Mouse (Mus musculus): ENCODE measurements at regions not wholly inside any gene's neighbourhood (a gene's known extent, or its start where the extent isn't known, plus 50 kb on each side); places are given as distances from the start of the nearest gene placed in this dataset.

GRCm38 (mm10) chr1:129106961-129107557 lies 166.0 kb upstream of the Thsd7b start:
- Histone ChIP-seq H3K36me3 (ENCODE audit: insufficient read depth, low read length) (no peaks in the 10 kb centered on the region), H3K27ac (ENCODE audit: low read length) (no peak overlapping the region), H3K4me1 (ENCODE audit: insufficient read depth, low read length) (no peaks in the 10 kb centered on the region), H3K4me3 (ENCODE audit: low read length) (no peak overlapping the region), H3K4me2 (replicated peaks; ENCODE audit: low read depth, low read length) (no peak overlapping the region), H3K9ac (replicated peaks; ENCODE audit: low read length) (no peak overlapping the region), H3K27me3 (ENCODE audit: insufficient read depth, low read length) (no peaks in the 10 kb centered on the region), H3K9me3 (ENCODE audit: low read length) (no peaks in the 10 kb centered on the region)
- no peak for ATAC-seq (ENCODE audit: low FRiP score, low TSS enrichment)
- 70% methylated on average over 1 of the region's 1 CpGs for WGBS

GRCm38 (mm10) chr1:129100997-129101396 lies 172.1 kb upstream of the Thsd7b start:
- H3K4me3 ChIP-seq (ENCODE audit: low read length): no peak overlapping the region
- no peak overlapping the region for H3K9ac ChIP-seq (replicated peaks; ENCODE audit: low read length)
- H3K9me3 ChIP-seq (ENCODE audit: low read length): no peaks in the 10 kb centered on the region
- H3K27ac ChIP-seq (ENCODE audit: low read length): no peak overlapping the region
- no peak for ATAC-seq (ENCODE audit: low FRiP score, low TSS enrichment)
- H3K27me3 ChIP-seq (ENCODE audit: insufficient read depth, low read length): no peaks in the 10 kb centered on the region
- WGBS: 84% methylated on average over 8 of the region's 8 CpGs
- H3K4me2 ChIP-seq (replicated peaks; ENCODE audit: low read depth, low read length): no peak overlapping the region
- H3K36me3 ChIP-seq (ENCODE audit: insufficient read depth, low read length): no peaks in the 10 kb centered on the region
- no peaks in the 10 kb centered on the region for H3K4me1 ChIP-seq (ENCODE audit: insufficient read depth, low read length)

GRCm38 (mm10) chr1:129078274-129078673 lies 194.8 kb upstream of the Thsd7b start:
- H3K36me3 ChIP-seq (ENCODE audit: insufficient read depth, low read length): no peaks in the 10 kb centered on the region
- H3K4me1 ChIP-seq (ENCODE audit: insufficient read depth, low read length): no peaks in the 10 kb centered on the region
- ATAC-seq (ENCODE audit: low FRiP score, low TSS enrichment): no peak
- H3K27ac ChIP-seq (ENCODE audit: low read length): no peak overlapping the region
- no peaks in the 10 kb centered on the region for H3K9me3 ChIP-seq (ENCODE audit: low read length)
- H3K9ac ChIP-seq (replicated peaks; ENCODE audit: low read length): no peak overlapping the region
- H3K27me3 ChIP-seq (ENCODE audit: insufficient read depth, low read length): no peaks in the 10 kb centered on the region
- no peak overlapping the region for H3K4me2 ChIP-seq (replicated peaks; ENCODE audit: low read depth, low read length)
- 67% methylated on average over 3 of the region's 3 CpGs for WGBS
- H3K4me3 ChIP-seq (ENCODE audit: low read length): no peak overlapping the region

- no peak overlapping the region for H3K4me2 ChIP-seq (replicated peaks; ENCODE audit: low read depth, low read length)
- 63% methylated on average over 6 of the region's 6 CpGs for WGBS
- no peaks in the 10 kb centered on the region for H3K4me1 ChIP-seq (ENCODE audit: insufficient read depth, low read length)
- H3K27me3 ChIP-seq (ENCODE audit: insufficient read depth, low read length): no peaks in the 10 kb centered on the region
- no peak overlapping the region for H3K9ac ChIP-seq (replicated peaks; ENCODE audit: low read length)
- no peak overlapping the region for H3K4me3 ChIP-seq (ENCODE audit: low read length)
- no peak overlapping the region for H3K27ac ChIP-seq (ENCODE audit: low read length)
- H3K9me3 ChIP-seq (ENCODE audit: low read length): no peaks in the 10 kb centered on the region
- no peaks in the 10 kb centered on the region for H3K36me3 ChIP-seq (ENCODE audit: insufficient read depth, low read length)
- no peak for ATAC-seq (ENCODE audit: low FRiP score, low TSS enrichment)
Measured at GRCm38 (mm10) chr1:129057182-129057581, 215.9 kb upstream of the Thsd7b start.

- H3K9me3 ChIP-seq (ENCODE audit: low read length): no peaks in the 10 kb centered on the region
Measured at GRCm38 (mm10) chr1:129055252-129055651, 217.8 kb upstream of the Thsd7b start.

GRCm38 (mm10) chr1:129033707-129034106 lies 239.4 kb upstream of the Thsd7b start:
- no peak overlapping the region for H3K4me3 ChIP-seq (ENCODE audit: low read length)
- 81% methylated on average over 5 of the region's 5 CpGs for whole genome bisulfite sequencing
- no peaks in the 10 kb centered on the region for H3K27me3 ChIP-seq (ENCODE audit: insufficient read depth, low read length)
- no peak overlapping the region for H3K9ac ChIP-seq (replicated peaks; ENCODE audit: low read length)
- no peaks in the 10 kb centered on the region for H3K36me3 ChIP-seq (ENCODE audit: insufficient read depth, low read length)
- H3K27ac ChIP-seq (ENCODE audit: low read length): no peak overlapping the region
- no peaks in the 10 kb centered on the region for H3K9me3 ChIP-seq (ENCODE audit: low read length)
- H3K4me2 ChIP-seq (replicated peaks; ENCODE audit: low read depth, low read length): no peak overlapping the region
- H3K4me1 ChIP-seq (ENCODE audit: insufficient read depth, low read length): no peaks in the 10 kb centered on the region
- no peak for ATAC-seq (ENCODE audit: low FRiP score, low TSS enrichment)

More at GRCm38 (mm10) chr1:129055252-129055651, 217.8 kb upstream of the Thsd7b start:
- H3K4me2 ChIP-seq (replicated peaks; ENCODE audit: low read depth, low read length): no peak overlapping the region
- H3K4me1 ChIP-seq (ENCODE audit: insufficient read depth, low read length): no peaks in the 10 kb centered on the region
- no peak overlapping the region for H3K9ac ChIP-seq (replicated peaks; ENCODE audit: low read length)
- H3K4me3 ChIP-seq (ENCODE audit: low read length): no peak overlapping the region
- H3K27ac ChIP-seq (ENCODE audit: low read length): no peak overlapping the region
- H3K27me3 ChIP-seq (ENCODE audit: insufficient read depth, low read length): no peaks in the 10 kb centered on the region
- no peak for ATAC-seq (ENCODE audit: low FRiP score, low TSS enrichment)
- H3K36me3 ChIP-seq (ENCODE audit: insufficient read depth, low read length): no peaks in the 10 kb centered on the region

GRCm38 (mm10) chr1:129005899-129006298 lies 267.2 kb upstream of the Thsd7b start:
- H3K27ac ChIP-seq (ENCODE audit: low read length): no peak overlapping the region
- no peaks in the 10 kb centered on the region for H3K36me3 ChIP-seq (ENCODE audit: insufficient read depth, low read length)
- H3K9ac ChIP-seq (replicated peaks; ENCODE audit: low read length): no peak overlapping the region

GRCm38 (mm10) chr1:129002286-129002685 lies 270.8 kb upstream of the Thsd7b start:
- Histone ChIP-seq H3K4me3 (ENCODE audit: low read length) (no peak overlapping the region), H3K4me2 (replicated peaks; ENCODE audit: low read depth, low read length) (no peak overlapping the region), H3K9me3 (ENCODE audit: low read length) (no peaks in the 10 kb centered on the region), H3K9ac (replicated peaks; ENCODE audit: low read length) (no peak overlapping the region), H3K4me1 (ENCODE audit: insufficient read depth, low read length) (no peaks in the 10 kb centered on the region), H3K36me3 (ENCODE audit: insufficient read depth, low read length) (no peaks in the 10 kb centered on the region), H3K27me3 (ENCODE audit: insufficient read depth, low read length) (no peaks in the 10 kb centered on the region), H3K27ac (ENCODE audit: low read length) (no peak overlapping the region)
- 78% methylated on average over 2 of the region's 2 CpGs for WGBS
- no peak for ATAC-seq (ENCODE audit: low FRiP score, low TSS enrichment)

More at GRCm38 (mm10) chr1:129005899-129006298, 267.2 kb upstream of the Thsd7b start:
- no peak overlapping the region for H3K4me2 ChIP-seq (replicated peaks; ENCODE audit: low read depth, low read length)
- WGBS: 64% methylated on average over 1 of the region's 1 CpGs
- H3K4me3 ChIP-seq (ENCODE audit: low read length): no peak overlapping the region
- H3K27me3 ChIP-seq (ENCODE audit: insufficient read depth, low read length): no peaks in the 10 kb centered on the region
- H3K9me3 ChIP-seq (ENCODE audit: low read length): no peaks in the 10 kb centered on the region
- no peaks in the 10 kb centered on the region for H3K4me1 ChIP-seq (ENCODE audit: insufficient read depth, low read length)
- ATAC-seq (ENCODE audit: low FRiP score, low TSS enrichment): no peak

- no peak overlapping the region for H3K4me2 ChIP-seq (replicated peaks; ENCODE audit: low read depth, low read length)
Measured at GRCm38 (mm10) chr1:129001766-129002165, 271.3 kb upstream of the Thsd7b start.

GRCm38 (mm10) chr1:128999741-129000517 lies 273.2 kb upstream of the Thsd7b start:
- WGBS: 67% methylated on average over 5 of the region's 5 CpGs
- ATAC-seq (ENCODE audit: low FRiP score, low TSS enrichment): no peak
- Histone ChIP-seq H3K4me3 (ENCODE audit: low read length) (no peak overlapping the region), H3K9ac (replicated peaks; ENCODE audit: low read length) (no peak overlapping the region), H3K9me3 (ENCODE audit: low read length) (no peaks in the 10 kb centered on the region), H3K27ac (ENCODE audit: low read length) (no peak overlapping the region), H3K4me2 (replicated peaks; ENCODE audit: low read depth, low read length) (no peak overlapping the region), H3K4me1 (ENCODE audit: insufficient read depth, low read length) (no peaks in the 10 kb centered on the region), H3K27me3 (ENCODE audit: insufficient read depth, low read length) (no peaks in the 10 kb centered on the region), H3K36me3 (ENCODE audit: insufficient read depth, low read length) (no peaks in the 10 kb centered on the region)

More at GRCm38 (mm10) chr1:129001766-129002165, 271.3 kb upstream of the Thsd7b start:
- Histone ChIP-seq H3K4me3 (ENCODE audit: low read length) (no peak overlapping the region), H3K4me1 (ENCODE audit: insufficient read depth, low read length) (no peaks in the 10 kb centered on the region), H3K9ac (replicated peaks; ENCODE audit: low read length) (no peak overlapping the region), H3K9me3 (ENCODE audit: low read length) (no peaks in the 10 kb centered on the region), H3K27me3 (ENCODE audit: insufficient read depth, low read length) (no peaks in the 10 kb centered on the region), H3K27ac (ENCODE audit: low read length) (no peak overlapping the region), H3K36me3 (ENCODE audit: insufficient read depth, low read length) (no peaks in the 10 kb centered on the region)
- no peak for ATAC-seq (ENCODE audit: low FRiP score, low TSS enrichment)
